Mouse (Mus musculus): ENCODE data around the gene Efcc1.

DNA sequence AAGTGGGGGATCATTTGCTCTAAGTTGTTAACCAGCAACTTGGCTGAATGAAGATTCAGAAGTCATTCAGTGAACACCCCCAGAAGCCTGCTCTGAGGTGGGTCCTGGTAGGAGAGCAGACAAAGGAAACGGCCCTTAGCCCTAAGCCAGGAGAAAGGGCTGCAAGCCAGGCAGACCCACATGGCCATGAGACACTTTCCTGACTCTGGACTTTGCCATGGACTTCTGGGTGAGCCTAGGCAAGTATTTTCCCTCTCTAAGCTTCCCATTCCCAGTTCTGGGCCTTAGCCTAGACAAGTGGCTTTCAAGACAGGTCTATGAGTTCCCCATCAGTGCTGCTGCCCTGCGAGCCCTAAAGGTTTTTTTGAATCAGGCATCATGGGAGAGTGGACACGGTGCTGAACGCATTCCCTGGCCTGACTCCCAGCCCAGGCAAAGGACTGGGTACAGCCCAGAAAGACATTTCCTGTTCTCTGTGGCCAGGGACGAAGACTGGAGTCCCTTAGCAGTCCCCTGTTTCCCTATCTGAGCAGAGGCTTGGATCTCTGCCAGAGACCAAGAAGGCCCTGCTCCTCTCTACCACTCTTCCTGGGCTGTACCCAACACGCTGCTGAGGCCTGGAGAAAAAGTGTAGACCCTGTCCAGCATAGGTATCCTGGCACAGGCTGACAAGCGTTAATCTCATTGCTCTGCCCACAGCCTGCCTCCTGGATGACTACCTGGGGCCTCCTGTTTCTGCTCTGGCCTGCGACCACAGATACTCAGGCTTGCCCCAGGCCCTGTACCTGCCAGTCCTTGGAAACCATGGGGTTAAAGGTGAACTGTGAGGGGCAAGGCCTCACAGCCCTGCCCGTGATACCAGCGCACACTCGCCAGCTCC lies 47.9 kb downstream of the Efcc1 start:
- no peak for TF ChIP-seq CTCF (IDR thresholded peaks at IDR 0.05; ENCODE audit: low read depth)
- TF ChIP-seq EP300 (IDR thresholded peaks at IDR 0.05; ENCODE audit: low read depth) = no peak
